Mouse (Mus musculus): ENCODE measurements at regions not wholly inside any gene's neighbourhood (a gene's known extent, or its start where the extent isn't known, plus 50 kb on each side); places are given as distances from the start of the nearest gene placed in this dataset.

DNA sequence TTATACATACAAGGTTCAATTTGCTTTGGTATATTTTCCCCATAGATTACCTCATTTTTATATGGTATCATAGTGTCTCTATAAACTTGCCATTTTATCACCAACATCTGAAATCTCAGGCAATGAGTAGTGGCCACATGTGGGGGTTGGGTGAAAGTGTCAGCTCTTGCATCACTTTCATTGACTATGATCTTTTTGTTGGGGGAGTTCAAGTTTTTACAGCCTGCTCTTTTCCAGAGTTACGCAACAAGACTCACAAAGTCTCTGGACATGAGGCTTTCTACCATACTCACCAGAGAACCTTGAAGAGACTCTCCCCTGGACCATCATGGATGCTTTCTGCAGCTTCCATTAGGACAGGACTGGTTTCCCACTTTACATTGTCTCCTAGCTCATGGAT, 106.1 kb upstream of the Rmdn2 start:
- TF ChIP-seq CTCF (conservative IDR thresholded peaks at IDR 0.05), result no peak
- Histone ChIP-seq H3K27ac (no peak overlapping the region), H3K4me3 (no peak overlapping the region)
- no peak for DNase-seq (ENCODE audit: low spot score in 2 of 2)

DNA sequence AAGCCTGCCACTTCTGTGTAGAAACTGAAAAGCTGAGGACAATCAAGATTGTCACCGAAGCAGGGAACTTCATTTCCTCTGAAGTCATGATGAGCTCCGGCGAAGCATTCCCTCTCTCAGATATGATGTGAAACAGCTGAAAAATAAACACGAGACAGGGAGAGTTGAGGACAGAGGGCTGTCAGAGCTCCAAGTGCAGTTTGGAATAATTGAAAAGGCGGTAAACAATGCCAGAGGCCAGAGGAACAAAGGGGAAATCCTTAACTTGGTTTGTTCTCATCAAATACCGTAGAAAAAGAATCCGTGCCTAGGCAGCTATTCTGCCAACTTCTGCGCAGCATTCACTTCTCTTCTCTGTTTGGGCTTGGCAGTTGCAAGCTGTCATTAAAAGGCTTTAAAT, 102.4 kb upstream of the Rmdn2 start:
- TF ChIP-seq CTCF (conservative IDR thresholded peaks at IDR 0.05), result no peak
- H3K27ac ChIP-seq, result no peak overlapping the region
- no peak for DNase-seq (ENCODE audit: low spot score in 2 of 2)
- no peak overlapping the region for H3K4me3 ChIP-seq

GRCm38 (mm10) chr17:79509957-79510710, 101.5 kb upstream of the Rmdn2 start:
- DNase-seq (ENCODE audit: low spot score in 2 of 2), result peak in 1 of 2 experiments; percentile 10
- no peak for TF ChIP-seq CTCF (conservative IDR thresholded peaks at IDR 0.05)
- no peak overlapping the region for H3K27ac ChIP-seq
- no peak overlapping the region for H3K4me3 ChIP-seq

- TF ChIP-seq CTCF (conservative IDR thresholded peaks at IDR 0.05), result no peak
- H3K27ac ChIP-seq, result no peak overlapping the region
- DNase-seq (ENCODE audit: low spot score in 2 of 2), result no peak
Measured at GRCm38 (mm10) chr17:79511218-79511617, 100.4 kb upstream of the Rmdn2 start.

DNA sequence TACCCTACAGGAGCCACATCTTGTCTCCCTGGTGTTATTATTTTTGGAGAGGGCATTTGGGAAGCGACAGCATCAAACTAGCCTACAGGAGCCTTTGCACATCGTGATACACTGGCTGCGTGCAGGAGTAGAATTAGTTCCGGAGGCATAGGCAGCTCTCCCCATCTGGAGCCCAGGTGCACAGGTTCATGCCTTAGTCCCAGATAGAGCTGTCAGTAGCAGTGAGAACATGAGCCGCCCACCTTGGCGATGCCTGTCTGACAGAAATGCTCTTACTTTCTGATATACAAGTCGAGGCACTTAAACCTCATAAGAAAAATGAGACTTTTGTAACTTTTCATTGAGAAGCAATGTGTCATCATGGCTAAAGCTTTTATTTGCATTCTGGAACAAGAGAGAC, 97.6 kb upstream of the Rmdn2 start:
- DNase-seq (ENCODE audit: low spot score in 2 of 2), result no peak

More at GRCm38 (mm10) chr17:79511218-79511617, 100.4 kb upstream of the Rmdn2 start:
- H3K4me3 ChIP-seq, result no peak overlapping the region

DNA sequence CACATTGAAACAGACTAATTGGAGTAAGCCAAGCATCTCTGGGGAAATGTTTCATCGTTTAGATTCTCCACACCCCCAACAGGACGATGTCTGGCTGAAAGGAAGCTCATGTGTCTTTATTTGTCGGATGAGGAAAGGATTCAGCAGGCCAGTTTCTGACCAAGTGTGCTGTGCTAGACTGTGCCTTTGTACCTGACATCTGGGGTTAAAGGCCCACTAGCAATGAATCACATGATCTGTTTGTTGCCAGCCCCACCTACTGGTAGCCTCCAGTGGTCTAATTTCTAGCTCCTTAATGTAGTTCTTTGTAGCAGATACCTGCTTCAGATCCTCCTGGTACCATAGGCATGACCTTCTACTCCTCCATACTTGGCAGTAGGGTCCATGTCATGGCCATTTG, 93.5 kb upstream of the Rmdn2 start:
- DNase-seq (ENCODE audit: low spot score in 2 of 2), result no peak
- Histone ChIP-seq H3K27ac (no peak overlapping the region), H3K4me3 (no peak overlapping the region)
- TF ChIP-seq CTCF (conservative IDR thresholded peaks at IDR 0.05), result peak; percentile 50

More for the DNA sequence above, 97.6 kb upstream of the Rmdn2 start:
- Histone ChIP-seq H3K27ac (no peak overlapping the region), H3K4me3 (no peak overlapping the region)
- TF ChIP-seq CTCF (conservative IDR thresholded peaks at IDR 0.05), result no peak

DNA sequence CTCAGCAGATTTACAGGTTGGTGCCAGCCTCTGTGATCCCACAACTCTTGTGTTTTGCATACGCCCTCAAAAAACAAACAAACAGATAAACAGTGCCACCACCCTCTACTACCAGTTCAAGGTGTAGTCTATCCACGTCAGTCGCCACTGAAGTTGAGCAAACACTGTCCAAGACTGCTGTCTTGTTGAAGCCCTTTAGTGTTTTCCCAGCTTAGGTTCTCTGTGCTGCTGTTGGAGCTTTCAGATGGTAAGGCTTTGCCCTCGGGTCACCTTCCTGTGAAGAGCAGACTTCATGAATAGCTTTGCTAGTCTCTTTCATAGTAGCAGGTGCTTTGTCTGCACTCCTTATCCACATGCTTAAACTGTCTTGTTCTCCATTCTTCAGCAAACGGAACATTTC, 93.0 kb upstream of the Rmdn2 start:
- H3K4me3 ChIP-seq, result no peak overlapping the region
- H3K27ac ChIP-seq, result no peak overlapping the region
- TF ChIP-seq CTCF (conservative IDR thresholded peaks at IDR 0.05), result no peak
- DNase-seq (ENCODE audit: low spot score in 2 of 2), result no peak

DNA sequence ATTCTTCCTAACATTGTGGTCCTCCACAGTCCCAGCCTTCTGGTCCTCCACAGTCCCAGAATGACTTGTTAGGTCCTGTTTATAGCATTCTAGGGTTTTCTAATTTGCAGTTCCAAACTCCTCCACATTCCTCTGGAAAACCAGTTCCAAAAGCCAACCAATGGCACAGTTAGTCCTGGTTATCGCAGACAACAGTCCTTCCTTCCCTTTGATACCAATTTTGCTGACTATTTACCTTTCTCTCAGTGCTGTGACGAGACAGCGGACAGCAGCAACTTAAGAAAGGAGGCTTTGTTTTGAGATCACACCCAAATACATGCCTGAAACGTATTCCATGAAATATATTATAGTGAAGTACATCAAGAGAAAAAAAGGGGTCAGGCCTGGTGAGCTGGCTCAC, 92.3 kb upstream of the Rmdn2 start:
- no peak for TF ChIP-seq CTCF (conservative IDR thresholded peaks at IDR 0.05)

GRCm38 (mm10) chr17:79520283-79520682, 91.4 kb upstream of the Rmdn2 start:
- Histone ChIP-seq H3K27ac (no peak overlapping the region), H3K4me3 (no peak overlapping the region)
- TF ChIP-seq CTCF (conservative IDR thresholded peaks at IDR 0.05), result no peak
- DNase-seq (ENCODE audit: low spot score in 2 of 2), result no peak

More for the DNA sequence above, 92.3 kb upstream of the Rmdn2 start:
- H3K27ac ChIP-seq, result no peak overlapping the region
- H3K4me3 ChIP-seq, result no peak overlapping the region
- no peak for DNase-seq (ENCODE audit: low spot score in 2 of 2)

DNA sequence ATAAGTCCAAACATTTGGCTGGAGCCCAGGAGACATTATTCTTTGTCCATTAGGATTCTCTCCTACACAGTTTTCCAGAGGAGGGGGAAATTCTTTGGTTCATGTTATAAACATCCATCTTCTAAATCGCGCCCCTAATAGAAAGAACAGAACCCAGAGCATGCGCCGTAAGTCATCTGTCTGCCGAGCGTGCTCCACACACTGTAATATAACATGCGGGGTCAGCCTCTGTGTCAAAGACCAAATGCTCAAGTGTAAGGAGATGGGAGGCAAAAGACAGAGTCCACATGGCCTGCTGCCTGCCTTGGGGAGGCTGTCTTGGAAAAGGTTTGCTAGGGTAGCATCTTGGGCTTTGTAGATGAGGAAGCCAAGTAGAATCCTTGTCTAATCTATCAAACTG, 90.0 kb upstream of the Rmdn2 start:
- DNase-seq (ENCODE audit: low spot score in 2 of 2), result no peak
- no peak overlapping the region for H3K27ac ChIP-seq
- no peak overlapping the region for H3K4me3 ChIP-seq
- TF ChIP-seq CTCF (conservative IDR thresholded peaks at IDR 0.05), result no peak

- Histone ChIP-seq H3K27ac (no peak overlapping the region), H3K4me3 (no peak overlapping the region)
- DNase-seq (ENCODE audit: low spot score in 2 of 2), result no peak
- no peak for TF ChIP-seq CTCF (conservative IDR thresholded peaks at IDR 0.05)
Measured at GRCm38 (mm10) chr17:79523230-79523629, 88.4 kb upstream of the Rmdn2 start.

DNA sequence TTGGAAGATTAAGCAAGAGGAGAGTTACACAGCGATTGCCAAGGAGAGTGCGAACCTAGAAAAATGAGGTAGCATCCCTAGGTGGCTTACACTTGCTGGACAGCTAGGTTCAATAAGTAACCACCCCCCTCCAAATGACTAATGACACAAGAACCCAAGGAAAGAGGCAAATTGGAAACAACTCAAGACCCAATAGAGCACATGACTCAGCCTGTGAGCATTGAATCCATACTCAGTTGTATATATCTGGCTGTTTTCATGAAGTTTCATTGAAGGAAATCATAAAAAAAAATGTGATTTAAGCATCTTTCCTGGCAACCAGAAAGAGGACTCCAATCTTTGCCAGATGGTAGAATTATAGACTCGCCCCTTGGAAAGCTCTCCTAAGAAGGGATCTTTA, 84.3 kb upstream of the Rmdn2 start:
- no peak for DNase-seq (ENCODE audit: low spot score in 2 of 2)
- TF ChIP-seq CTCF (conservative IDR thresholded peaks at IDR 0.05), result no peak
- Histone ChIP-seq H3K27ac (no peak overlapping the region), H3K4me3 (no peak overlapping the region)

DNA sequence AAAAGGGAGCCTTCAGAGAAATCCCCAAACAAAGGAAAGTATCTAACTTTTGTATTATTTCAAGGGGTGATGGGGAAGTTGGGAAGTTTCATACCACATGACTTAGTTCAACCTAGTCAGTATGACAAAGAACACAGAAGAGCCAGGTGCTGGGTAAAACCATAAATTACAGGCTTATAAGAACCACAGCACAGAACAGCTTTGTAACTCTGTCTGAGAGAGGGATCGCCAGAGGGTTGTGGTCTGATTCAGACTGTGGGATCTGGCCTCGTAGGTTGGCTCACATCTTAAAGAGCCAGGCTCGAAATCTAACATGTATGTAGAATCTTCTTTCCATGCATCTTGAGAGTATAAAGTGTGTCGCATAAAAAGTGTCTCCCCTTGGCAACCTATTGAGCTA, 75.1 kb upstream of the Rmdn2 start:
- DNase-seq (ENCODE audit: low spot score in 2 of 2), result no peak
- H3K4me3 ChIP-seq, result no peak overlapping the region
- no peak for TF ChIP-seq CTCF (conservative IDR thresholded peaks at IDR 0.05)
- no peak overlapping the region for H3K27ac ChIP-seq

DNA sequence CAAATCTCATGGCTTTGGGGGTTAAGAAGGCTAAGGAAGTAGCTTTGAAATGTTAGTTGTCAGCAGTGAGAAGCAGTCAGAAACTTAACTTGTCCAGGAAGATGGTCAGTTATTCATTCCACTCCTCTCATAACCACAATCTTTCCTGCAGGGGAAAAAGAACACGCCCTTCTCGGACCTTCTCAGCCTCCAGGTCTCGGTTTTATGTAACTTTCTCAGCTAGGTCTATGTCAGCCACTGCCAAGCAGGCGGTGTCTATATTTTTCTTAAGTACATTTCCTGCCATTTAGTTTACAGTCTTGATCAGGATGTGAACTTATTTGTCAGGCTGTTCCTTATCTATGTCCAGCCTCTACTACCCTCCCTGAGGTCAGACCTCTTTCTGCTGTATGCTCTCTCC, 72.9 kb upstream of the Rmdn2 start:
- no peak overlapping the region for H3K27ac ChIP-seq
- no peak for DNase-seq (ENCODE audit: low spot score in 2 of 2)
- no peak overlapping the region for H3K4me3 ChIP-seq
- TF ChIP-seq CTCF (conservative IDR thresholded peaks at IDR 0.05), result no peak

Measured in layer of hippocampus, adult 2 months (tissue).